Mouse (Mus musculus) layer of hippocampus, postnatal 36 days (tissue): ENCODE results near the gene Axin2. TPM values are rescaled to one million over a fixed set of nuclear protein-coding genes. Genes with fewer than 3 reads are reported as not detected.

Source experiments
- DNase-seq, 2 experiments: peaks; one replicate each; pipeline ENCODE4 v3.0.0; 2022
- total RNA-seq, 2 experiments: library from RNA; stranded (reverse); gene quantifications; 2 replicates each; pipeline ENCODE4 v1.2.3; 2021

Axin2 gene
- total RNA-seq, 2 experiments from 2014 or later: 26.8 to 29.1 TPM

DNA sequence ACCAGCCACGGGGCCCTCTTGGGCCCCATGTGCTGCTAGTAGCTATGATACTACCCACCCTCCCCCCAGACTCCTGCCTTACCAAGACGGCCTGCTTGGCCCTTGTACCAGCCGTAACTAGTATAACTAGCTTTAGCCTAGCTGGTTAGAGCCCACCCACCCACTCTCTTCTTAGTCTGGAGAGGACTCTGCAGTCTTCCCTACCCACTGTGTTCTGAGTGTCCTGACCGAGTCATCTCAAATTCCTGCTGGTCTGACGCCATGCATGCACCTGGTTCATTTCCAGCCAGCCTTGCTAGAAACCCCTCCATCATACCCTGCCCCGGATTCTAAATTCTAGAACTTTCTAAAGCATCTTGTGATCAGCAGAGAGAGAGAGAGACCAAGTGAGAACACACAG, 9.6 kb downstream of the Axin2 start:
- DNase-seq: no peak

- DNase-seq: no peak
These were observed 10.5 kb downstream of the Axin2 start for GRCm38 (mm10) chr11:108930612-108931011.

- DNase-seq: no peak
These were observed 13.7 kb downstream of the Axin2 start for GRCm38 (mm10) chr11:108933835-108934234.

- DNase-seq: no peak
These were observed 15.1 kb downstream of the Axin2 start for GRCm38 (mm10) chr11:108935128-108935868.

DNA sequence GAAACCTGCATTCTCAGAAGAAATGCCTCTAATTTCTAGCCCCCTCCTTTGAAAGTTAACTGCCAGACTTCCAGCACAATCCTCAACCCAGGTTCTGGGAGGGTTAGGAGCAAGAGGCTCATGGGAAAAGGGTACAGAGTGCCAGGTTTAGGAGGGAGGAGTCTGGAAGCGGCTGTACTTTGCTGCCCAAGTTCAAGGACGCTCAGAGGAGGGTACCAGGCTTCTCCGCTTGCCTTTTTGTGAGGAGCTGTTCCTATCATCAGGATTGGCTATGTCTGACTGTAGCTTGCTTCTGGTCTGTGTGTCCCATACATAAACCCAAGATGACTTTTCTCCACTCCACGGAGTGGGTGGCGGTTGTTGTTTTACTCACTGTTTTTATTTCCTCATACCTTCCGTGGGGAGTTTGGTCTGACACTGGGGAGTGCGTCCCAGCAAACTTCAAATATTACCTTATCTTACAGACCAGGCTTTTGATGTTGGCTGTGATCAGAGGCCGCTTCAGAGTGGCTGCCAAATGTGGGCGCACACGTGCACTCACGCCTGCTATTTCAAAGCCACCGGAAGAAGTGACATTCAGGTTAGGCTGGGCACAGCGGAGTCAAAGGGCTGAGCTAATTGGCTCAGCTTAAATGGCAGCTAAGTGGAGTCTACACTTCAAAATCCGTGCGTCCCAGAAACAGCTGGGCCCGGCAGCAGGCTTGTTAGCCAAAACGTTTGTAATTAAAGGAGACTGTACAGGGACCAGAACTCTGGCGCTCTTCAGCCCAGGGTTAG, 16.1 kb downstream of the Axin2 start:
- no peak for DNase-seq

- no peak for DNase-seq
These were observed 20.7 kb downstream of the Axin2 start for GRCm38 (mm10) chr11:108940655-108941412.

- peak; percentile 74 to 77 for DNase-seq
These were observed 21.7 kb downstream of the Axin2 start for GRCm38 (mm10) chr11:108941836-108942235.

- DNase-seq: no peak
These were observed 23.6 kb downstream of the Axin2 start for GRCm38 (mm10) chr11:108943741-108944140.

- no peak for DNase-seq
These were observed 25.5 kb downstream of the Axin2 start for GRCm38 (mm10) chr11:108945666-108946065.

GRCm38 (mm10) chr11:108947425-108948184, 27.5 kb downstream of the Axin2 start:
- no peak for DNase-seq

GRCm38 (mm10) chr11:108948501-108948900, 28.4 kb downstream of the Axin2 start:
- no peak for DNase-seq

GRCm38 (mm10) chr11:108948931-108949330, 28.8 kb downstream of the Axin2 start:
- no peak for DNase-seq

GRCm38 (mm10) chr11:108952343-108952742, 32.2 kb downstream of the Axin2 start:
- DNase-seq: no peak

DNA sequence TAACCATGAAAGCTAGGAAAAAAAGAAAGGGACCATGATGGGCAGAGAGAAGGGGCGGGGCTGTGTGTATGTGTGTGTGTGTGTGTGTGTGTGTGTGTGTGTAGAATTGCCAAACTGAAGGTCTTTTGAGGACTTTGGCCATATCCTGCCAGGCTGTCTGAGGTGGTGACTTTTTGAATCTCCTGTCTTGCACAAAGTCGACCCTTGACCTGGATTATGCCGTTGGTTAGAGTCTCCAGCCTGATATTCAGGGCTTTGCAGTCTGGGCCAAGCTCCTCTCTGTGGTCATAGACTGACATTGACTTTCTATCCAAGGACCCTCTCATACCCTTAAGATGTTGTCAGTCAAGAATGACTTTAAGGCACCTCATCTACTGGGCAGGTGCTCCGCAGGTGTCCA, 35.8 kb downstream of the Axin2 start:
- DNase-seq: no peak

DNA sequence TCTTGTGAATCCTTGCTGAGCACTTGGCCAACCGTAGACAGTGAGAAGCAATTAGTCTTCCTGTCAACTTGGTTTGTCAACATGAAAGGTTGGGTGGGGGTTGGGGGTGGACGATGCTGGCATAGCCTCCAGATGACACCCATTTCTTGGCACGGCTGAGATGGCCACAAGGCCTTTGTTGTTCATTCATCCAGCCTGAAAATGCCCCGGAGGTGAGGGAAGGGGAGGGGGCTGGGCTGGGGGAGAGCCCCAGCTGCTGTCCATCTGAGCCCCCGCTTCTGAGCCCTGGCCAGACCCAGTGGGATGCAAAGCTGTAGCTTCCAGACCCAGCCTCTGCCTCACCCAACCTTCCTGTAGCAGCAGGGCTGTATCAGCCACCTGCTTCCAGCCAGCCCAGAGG, 38.2 kb downstream of the Axin2 start:
- DNase-seq: no peak

DNA sequence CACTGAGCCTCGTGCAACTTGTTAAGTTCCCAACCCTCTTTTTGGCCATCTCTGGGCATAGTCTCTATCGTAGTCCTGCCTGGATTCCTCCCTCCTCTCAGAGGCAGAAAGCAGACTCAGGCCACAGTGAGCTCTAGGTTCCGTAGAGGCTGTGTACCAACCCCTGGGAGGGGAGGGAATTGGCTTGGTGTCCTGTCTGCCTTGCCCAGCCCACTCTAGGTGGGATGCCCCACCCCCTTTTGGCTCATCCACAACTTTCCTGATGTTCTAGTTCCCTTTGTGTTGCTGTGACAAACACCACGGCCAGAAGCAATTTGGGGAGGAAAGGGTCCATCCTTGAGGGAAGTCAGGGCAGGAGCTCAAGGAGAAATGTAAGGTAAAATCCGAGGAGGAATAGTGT, 39.0 kb downstream of the Axin2 start:
- DNase-seq: no peak

DNA sequence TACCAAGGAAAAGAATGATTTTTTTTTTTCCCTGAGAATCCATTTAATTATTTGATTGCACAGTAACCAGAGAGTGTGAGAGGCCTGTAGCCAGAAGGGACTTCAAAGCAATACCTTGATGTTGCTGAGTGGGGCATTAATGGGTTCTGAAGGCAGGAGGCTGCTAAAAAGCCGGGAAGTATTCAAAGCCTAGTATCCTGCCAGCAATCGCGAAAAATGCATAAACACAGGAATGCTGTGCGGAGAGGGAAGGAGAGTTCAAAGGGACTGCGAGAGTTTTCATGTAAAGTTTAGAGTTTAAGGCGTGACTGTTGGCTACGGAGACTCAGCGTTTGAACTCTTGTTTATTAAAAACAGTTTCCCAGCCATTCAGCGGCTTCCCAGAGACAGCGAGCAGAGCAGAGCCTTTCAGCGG, 41.5 kb downstream of the Axin2 start:
- no peak for DNase-seq

DNA sequence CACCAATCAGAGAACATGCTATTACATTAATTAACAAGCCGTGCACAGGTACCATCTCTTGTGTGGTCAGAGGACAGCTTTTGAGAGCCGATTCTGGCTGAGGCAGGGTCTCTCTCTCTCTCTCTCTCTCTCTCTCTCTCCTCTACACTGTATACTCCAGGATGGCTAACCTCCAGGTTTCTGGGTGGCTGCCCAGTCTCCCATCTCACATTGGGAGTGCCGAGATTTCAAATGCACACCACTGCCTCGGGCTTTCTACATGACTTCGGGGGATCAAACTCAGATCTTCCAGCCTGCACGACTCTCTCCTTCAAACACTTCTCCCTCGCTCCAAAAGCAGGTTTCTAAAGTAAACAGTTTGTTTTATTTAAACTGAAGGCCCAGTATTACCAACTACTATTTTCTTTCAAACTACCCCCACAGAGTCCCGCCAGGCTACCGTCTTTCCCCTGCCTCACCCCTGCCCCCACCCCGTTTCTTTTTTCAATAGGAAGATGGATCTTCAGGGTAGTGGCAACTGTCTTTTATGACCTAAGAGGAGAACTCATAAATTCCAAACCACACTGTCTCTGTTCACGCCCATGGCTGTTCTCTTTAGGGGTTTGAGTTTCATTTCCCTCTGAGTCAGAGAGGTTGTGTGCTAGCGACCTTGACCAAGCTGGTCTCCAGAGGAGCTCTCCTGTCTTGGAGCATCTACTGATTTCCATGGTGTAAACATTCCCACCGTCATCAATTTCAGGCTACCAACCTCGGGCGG, 43.5 kb downstream of the Axin2 start:
- DNase-seq: no peak

DNA sequence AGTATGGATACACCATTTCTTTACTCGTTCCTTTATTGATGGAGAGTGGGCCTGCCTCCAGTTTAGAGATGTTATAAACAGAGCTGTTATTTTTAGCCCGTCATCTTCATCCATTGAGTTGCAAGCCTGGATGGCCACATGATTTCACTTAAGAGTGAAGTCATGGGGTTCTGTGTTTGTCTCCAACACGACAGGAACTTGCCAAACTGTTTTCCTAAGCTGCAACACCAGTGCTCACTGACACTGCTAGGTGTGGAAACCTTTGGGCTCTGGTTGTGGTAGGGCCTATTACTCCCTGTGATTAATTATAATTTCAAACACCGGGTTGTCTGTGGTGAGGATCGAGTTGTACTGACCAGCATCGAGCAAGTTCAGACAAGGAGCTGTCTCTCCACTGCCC, 45.6 kb downstream of the Axin2 start:
- DNase-seq: no peak

- no peak for DNase-seq
These were observed 53.3 kb downstream of the Axin2 start for GRCm38 (mm10) chr11:108973459-108973858.

- DNase-seq: no peak
These were observed 53.7 kb downstream of the Axin2 start for GRCm38 (mm10) chr11:108973866-108974265.

GRCm38 (mm10) chr11:108975583-108975982, 55.4 kb downstream of the Axin2 start:
- DNase-seq: no peak
